8 mouse cellular contexts compared by ENCODE assay signal in genomic region chr9:41949476-41949875, GRCm38 (mm10).
DNase-seq lines count a peak whose midpoint lies in the region; ATAC-seq and TF ChIP-seq lines count a peak whose summit lies in the region.

No protein-coding gene starts in this region.

- no peak for ATAC-seq in forebrain, embryonic 15.5 days (replicated peaks)
- no peak for ATAC-seq in intestine, embryonic 15.5 days
- ATAC-seq in activated CD4-positive, CD25-positive, alpha-beta regulatory T cell, adult 4 months = no peak

- H3K36me3 ChIP-seq in forebrain, embryonic 15.5 days = no peaks in the 10 kb centered on the region
- H3K36me3 ChIP-seq in intestine, embryonic 15.5 days = no peaks in the 10 kb centered on the region

- 0 out of 2 replicates have a peak overlapping the region, but pooled peaks have one; percentile 66 for H3K9ac ChIP-seq in forebrain, embryonic 15.5 days (replicated peaks)
- H3K9ac ChIP-seq in intestine, embryonic 15.5 days = no peak overlapping the region

- no peak for TF ChIP-seq CTCF in left cerebral cortex, adult 2 months (IDR thresholded peaks at IDR 0.05)
- TF ChIP-seq CTCF in olfactory bulb, adult 2 months (IDR thresholded peaks at IDR 0.05; ENCODE audit: insufficient read depth, low read depth, low read length) = no peak

- H3K4me1 ChIP-seq in forebrain, embryonic 15.5 days = peaks cover 52% of the 10 kb centered on the region
- H3K4me1 ChIP-seq in intestine, embryonic 15.5 days (replicated peaks) = peaks cover 22% of the 10 kb centered on the region
- peaks cover 12% of the 10 kb centered on the region for H3K4me1 ChIP-seq in olfactory bulb, adult 2 months (ENCODE audit: control insufficient read depth, insufficient read depth, low read length)

- no peaks in the 10 kb centered on the region for H3K27me3 ChIP-seq in forebrain, embryonic 15.5 days
- no peaks in the 10 kb centered on the region for H3K27me3 ChIP-seq in intestine, embryonic 15.5 days (replicated peaks)

- TF ChIP-seq POLR2A in olfactory bulb, adult 2 months (IDR thresholded peaks at IDR 0.05; ENCODE audit: insufficient read depth, low read depth, low read length) = no peak

- 63% methylated on average over 5 of the region's 5 CpGs for WGBS in forebrain, embryonic 15.5 days
- 80% methylated on average over 5 of the region's 5 CpGs for WGBS in intestine, embryonic 15.5 days
- 76% methylated on average over 5 of the region's 5 CpGs for WGBS in olfactory bulb, adult 2 months

- no peaks in the 10 kb centered on the region for H3K9me3 ChIP-seq in forebrain, embryonic 15.5 days
- H3K9me3 ChIP-seq in intestine, embryonic 15.5 days = no peaks in the 10 kb centered on the region

- intact Hi-C loops in left cerebral cortex, adult 2 months (cut with DNase I) = no loop called here
- intact Hi-C loops in left cerebral cortex, postnatal 14 days (cut with DNase I) = no loop called here

- H3K27ac ChIP-seq in left cerebral cortex, adult 2 months = peak overlapping the region; percentile 97
- H3K27ac ChIP-seq in forebrain, embryonic 15.5 days (replicated peaks) = peak overlapping the region; percentile 96
- peak overlapping the region; percentile 91 for H3K27ac ChIP-seq in intestine, embryonic 15.5 days
- 0 out of 2 replicates have a peak overlapping the region, but pooled peaks have one; percentile 45 for H3K27ac ChIP-seq in olfactory bulb, adult 2 months (ENCODE audit: insufficient read depth, low read depth, low read length)

- no peak overlapping the region for H3K4me2 ChIP-seq in forebrain, embryonic 15.5 days (replicated peaks)
- no peak overlapping the region for H3K4me2 ChIP-seq in intestine, embryonic 15.5 days (replicated peaks)

- H3K4me3 ChIP-seq in left cerebral cortex, adult 2 months = no peak overlapping the region
- no peak overlapping the region for H3K4me3 ChIP-seq in forebrain, embryonic 15.5 days
- H3K4me3 ChIP-seq in intestine, embryonic 15.5 days (replicated peaks) = no peak overlapping the region
- no peak overlapping the region for H3K4me3 ChIP-seq in olfactory bulb, adult 2 months (ENCODE audit: insufficient read depth, low read depth, low read length)

- DNase-seq in left cerebral cortex, adult 2 months (ENCODE audit: extremely low spot score in 1 of 2, low spot score in 2 of 2) = no peak
- DNase-seq in left cerebral cortex, postnatal 14 days (ENCODE audit: low spot score in 2 of 2) = no peak
- no peak for DNase-seq in left cerebral cortex, adult 11 months (ENCODE audit: low spot score)
- DNase-seq in thymus, postnatal 25 days = no peak

Comparison
In these comparisons a context has a peak if more than half of its experiments do, and no peak if none do; other contexts are left out.
1. H3K27ac ChIP-seq: peak in every context shown above with its lines; median percentile 97 in left cerebral cortex, adult 2 months; 96 in forebrain, embryonic 15.5 days; 91 in intestine, embryonic 15.5 days; 45 in olfactory bulb, adult 2 months.